Mouse (Mus musculus) MEL (cell line): Measurements from ENCODE around the gene Spata7. TPM values are rescaled to one million over a fixed set of nuclear protein-coding genes. Genes with fewer than 3 reads are reported as not detected.

ENCODE experiments used
- DNase-seq: peaks from one replicate; pipeline ENCODE4 v3.0.0; 2011; ENCODE audit warnings: low read depth, low spot score
- H3K27ac ChIP-seq: 2 replicates; pipeline ENCODE4 v1.5.1; 2012; ENCODE audit warnings: low read depth, mild to moderate bottlenecking, control low read depth, low read length, moderate library complexity; ENCODE audit not compliant: control insufficient read depth
- H3K27me3 ChIP-seq, 2 experiments: fragments of 150-350 bp in 1 of 2; sonication (generic) in 1 of 2; 2 replicates each; pipeline ENCODE4 v1.6.1; 2012; ENCODE audit warnings: low read length in 2 of 2, mild to moderate bottlenecking in 2 of 2, improper control_type of control experiment in 1 of 2, moderate library complexity in 1 of 2; ENCODE audit not compliant: insufficient read depth in 2 of 2, control insufficient read depth in 1 of 2
- H3K36me3 ChIP-seq, 2 experiments: 2 replicates each; pipeline ENCODE4 v1.6.1; 2012 to 2014; ENCODE audit warnings: low read length in 2 of 2, improper control_type of control experiment in 1 of 2, inconsistent platforms in 1 of 2, mild to moderate bottlenecking in 1 of 2; ENCODE audit not compliant: insufficient read depth in 2 of 2, control insufficient read depth in 1 of 2
- H3K4me1 ChIP-seq, 2 experiments: fragments of 150-350 bp in 1 of 2; sonication (generic) in 1 of 2; 2 replicates each; pipeline ENCODE4 v1.6.1; 2012; ENCODE audit warnings: low read length in 2 of 2, improper control_type of control experiment in 1 of 2, mild to moderate bottlenecking in 1 of 2; ENCODE audit not compliant: insufficient read depth in 2 of 2, control insufficient read depth in 1 of 2
- H3K4me3 ChIP-seq, 2 experiments: fragments of 150-350 bp in 1 of 2; sonication (generic) in 1 of 2; 2 replicates each; pipeline ENCODE4 v1.5.1; 2012; ENCODE audit warnings: low read depth in 2 of 2, low read length in 2 of 2, mild to moderate bottlenecking in 2 of 2, moderate library complexity in 2 of 2, control low read depth in 1 of 2, improper control_type of control experiment in 1 of 2; ENCODE audit not compliant: control insufficient read depth in 1 of 2, insufficient read depth in 1 of 2
- H3K79me2 ChIP-seq: 2 replicates; pipeline ENCODE4 v1.6.1; 2012; ENCODE audit warnings: mild to moderate bottlenecking, low read length, moderate library complexity; ENCODE audit not compliant: control insufficient read depth, poor library complexity, insufficient read depth
- H3K9ac ChIP-seq: 2 replicates; pipeline ENCODE4 v1.6.1; 2012; ENCODE audit warnings: low read depth, mild to moderate bottlenecking, control low read depth, low read length, moderate library complexity; ENCODE audit not compliant: control insufficient read depth, poor library complexity, severe bottlenecking
- H3K9me3 ChIP-seq: fragments of 150-350 bp; sonication (generic); replicated peaks from 2 replicates; pipeline ENCODE4 v1.6.1; 2012; ENCODE audit warnings: mild to moderate bottlenecking, low read length, improper control_type of control experiment, moderate library complexity; ENCODE audit not compliant: insufficient read depth
- CHD2 ChIP-seq: IDR thresholded peaks from 2 replicates; pipeline ENCODE4 v1.6.1; 2011; ENCODE audit warnings: low read length, improper control_type of control experiment
- CTCF ChIP-seq, 3 experiments: IDR thresholded peaks in 2 of 3; conservative IDR thresholded peaks in 1 of 3; 2 replicates each; pipeline ENCODE4 v1.5.1; 2011 to 2012; ENCODE audit warnings: low read length in 3 of 3, low read depth in 2 of 3, mild to moderate bottlenecking in 2 of 3, improper control_type of control experiment in 1 of 3, inconsistent platforms in 1 of 3, mixed read lengths in 1 of 3, moderate library complexity in 1 of 3; ENCODE audit not compliant: control insufficient read depth in 1 of 3, insufficient read depth in 1 of 3, poor library complexity in 1 of 3, severe bottlenecking in 1 of 3
- E2F4 ChIP-seq: IDR thresholded peaks from 2 replicates; pipeline ENCODE4 v1.6.1; 2011; ENCODE audit warnings: low read depth, low read length, improper control_type of control experiment, borderline replicate concordance
- ELF1 ChIP-seq: IDR thresholded peaks from 2 replicates; pipeline ENCODE4 v1.6.1; 2014; ENCODE audit warnings: low read depth, mild to moderate bottlenecking, inconsistent platforms, low read length, improper control_type of control experiment, moderate library complexity
- EP300 ChIP-seq, 2 experiments: IDR thresholded peaks; 2 replicates each; pipeline ENCODE4 v1.6.1; 2011; ENCODE audit warnings: improper control_type of control experiment in 2 of 2, low read length in 2 of 2, low read depth in 1 of 2, mild to moderate bottlenecking in 1 of 2
- GABPA ChIP-seq: IDR thresholded peaks from 2 replicates; pipeline ENCODE4 v1.6.1; 2012; ENCODE audit warnings: low read depth, mild to moderate bottlenecking, inconsistent platforms, low read length, improper control_type of control experiment, moderate library complexity
- GATA1 ChIP-seq: IDR thresholded peaks from 2 replicates; pipeline ENCODE4 v1.6.1; 2011; ENCODE audit warnings: low read depth, low read length, improper control_type of control experiment
- HCFC1 ChIP-seq: IDR thresholded peaks from 2 replicates; pipeline ENCODE4 v1.6.1; 2012; ENCODE audit warnings: low read depth, mild to moderate bottlenecking, inconsistent platforms, low read length, improper control_type of control experiment, moderate library complexity
- JUND ChIP-seq: IDR thresholded peaks from 2 replicates; pipeline ENCODE4 v1.6.1; 2011; ENCODE audit warnings: low read depth, mild to moderate bottlenecking, improper control_type of control experiment, low read length
- MAFK ChIP-seq: IDR thresholded peaks from 2 replicates; pipeline ENCODE4 v1.6.1; 2011; ENCODE audit warnings: low read depth, mild to moderate bottlenecking, low read length, improper control_type of control experiment, borderline replicate concordance
- MAX ChIP-seq: IDR thresholded peaks from 2 replicates; pipeline ENCODE4 v1.6.1; 2011; ENCODE audit warnings: low read length, improper control_type of control experiment
- MAZ ChIP-seq: IDR thresholded peaks from 2 replicates; pipeline ENCODE4 v1.6.1; 2012; ENCODE audit warnings: low read depth, mild to moderate bottlenecking, inconsistent platforms, low read length, improper control_type of control experiment
- MEF2A ChIP-seq: IDR thresholded peaks from 2 replicates; pipeline ENCODE4 v1.6.1; 2014; ENCODE audit warnings: low read depth, mild to moderate bottlenecking, inconsistent platforms, low read length, improper control_type of control experiment; ENCODE audit not compliant: poor library complexity, insufficient replicate concordance, severe bottlenecking; ENCODE audit errors: extremely low read depth
- MXI1 ChIP-seq: IDR thresholded peaks from 2 replicates; pipeline ENCODE4 v1.6.1; 2011; ENCODE audit warnings: mild to moderate bottlenecking, low read depth, low read length, improper control_type of control experiment
- MYB ChIP-seq: IDR thresholded peaks from 2 replicates; pipeline ENCODE4 v1.6.1; 2011; ENCODE audit warnings: mild to moderate bottlenecking, low read depth, low read length, improper control_type of control experiment
- MYC ChIP-seq: IDR thresholded peaks from 2 replicates; pipeline ENCODE4 v1.6.1; 2011; ENCODE audit warnings: low read depth, mild to moderate bottlenecking, low read length, improper control_type of control experiment, moderate library complexity
- POLR2AphosphoS2 ChIP-seq: IDR thresholded peaks from 2 replicates; pipeline ENCODE4 v1.6.1; 2011; ENCODE audit warnings: low read length, improper control_type of control experiment
- RAD21 ChIP-seq: IDR thresholded peaks from 2 replicates; pipeline ENCODE4 v1.6.1; 2011; ENCODE audit warnings: mild to moderate bottlenecking, low read depth, low read length, improper control_type of control experiment
- RCOR1 ChIP-seq: IDR thresholded peaks from 2 replicates; pipeline ENCODE4 v1.6.1; 2012; ENCODE audit warnings: low read depth, mild to moderate bottlenecking, inconsistent platforms, low read length, improper control_type of control experiment
- SMC3 ChIP-seq: IDR thresholded peaks from 2 replicates; pipeline ENCODE4 v1.6.1; 2011; ENCODE audit warnings: low read depth, low read length, improper control_type of control experiment
- TBP ChIP-seq: IDR thresholded peaks from 2 replicates; pipeline ENCODE4 v1.8.0; 2011; ENCODE audit warnings: low read depth, low read length, improper control_type of control experiment
- UBTF ChIP-seq: IDR thresholded peaks from 2 replicates; pipeline ENCODE4 v1.6.1; 2012; ENCODE audit warnings: low read depth, mild to moderate bottlenecking, inconsistent platforms, low read length, improper control_type of control experiment, moderate library complexity, borderline replicate concordance; ENCODE audit not compliant: insufficient read depth
- ZC3H11A ChIP-seq: IDR thresholded peaks from 2 replicates; pipeline ENCODE4 v1.6.1; 2012; ENCODE audit warnings: low read depth, mild to moderate bottlenecking, inconsistent platforms, low read length, improper control_type of control experiment
- ZKSCAN1 ChIP-seq: IDR thresholded peaks from 2 replicates; pipeline ENCODE4 v1.6.1; 2012; ENCODE audit warnings: low read depth, mild to moderate bottlenecking, inconsistent platforms, low read length, improper control_type of control experiment, moderate library complexity
- polyA plus RNA-seq, 2 experiments: library from polyadenylated mRNA; stranded (reverse) in 1 of 2; unstranded in 1 of 2; fragments of >175 nt in 1 of 2; fragments of >200 nt in 1 of 2; gene quantifications; 2 replicates each; pipeline versions ENCODE4 v1.2.1 to v1.2.4; 2012; ENCODE audit warnings: low replicate concordance in 2 of 2, low read depth in 1 of 2; ENCODE audit not compliant: insufficient read length in 2 of 2, insufficient read depth in 1 of 2, missing spikeins in 1 of 2
- total RNA-seq: library from RNA; depleted of rRNA; stranded (reverse); fragments of 300-350 nt; gene quantifications from 2 replicates; pipeline ENCODE4 v1.2.3, GENCODE M21; 2012

The Spata7 gene
- total and polyA plus RNA-seq, 3 experiments: 4.0 to 5.5 TPM; not detected in 1

GRCm38 (mm10) chr12:98628260-98628970, 458 bp downstream of the Spata7 start:
- Histone ChIP-seq H3K79me2 (peaks cover 1% of the 10 kb centered on the region; the same call in 1 of the 2 replicates), H3K36me3 (peaks cover 0 to 4% of the 10 kb centered on the region in 2 experiments; a peak in 2 of 4 replicates), H3K9me3 (no peaks in the 10 kb centered on the region), H3K4me3 (peak overlapping the region; percentile 72 to 100), H3K4me1 (no peaks in the 10 kb centered on the region; a peak in 1 of 4 replicates), H3K27ac (no peak overlapping the region), H3K9ac (peak overlapping the region; percentile 56), H3K27me3 (no peaks in the 10 kb centered on the region)
- no peak for DNase-seq
- no peak for TF ChIP-seq JUND
- TF ChIP-seq MAZ: no peak
- TF ChIP-seq MXI1: peak; percentile 2; the same call in 1 of the 2 replicates
- no peak for TF ChIP-seq SMC3

GRCm38 (mm10) chr12:98644852-98645251, 16.9 kb downstream of the Spata7 start:
- Histone ChIP-seq H3K36me3 (no peaks in the 10 kb centered on the region), H3K79me2 (no peaks in the 10 kb centered on the region), H3K9me3 (no peaks in the 10 kb centered on the region), H3K27me3 (no peaks in the 10 kb centered on the region), H3K27ac (no peak overlapping the region), H3K4me1 (no peaks in the 10 kb centered on the region), H3K9ac (no peak overlapping the region), H3K4me3 (no peak overlapping the region)
- peak; percentile 54 for DNase-seq
- TF ChIP-seq CTCF (IDR thresholded peaks at IDR 0.05 in 2 of 3, conservative IDR thresholded peaks at IDR 0.05 in 1 of 3; ENCODE audit: control insufficient read depth in 1 of 3, insufficient read depth in 1 of 3, low read depth in 2 of 3, low read length in 3 of 3, poor library complexity in 1 of 3, severe bottlenecking in 1 of 3): peak; percentile 15 to 39 (median 38); a peak in 3 of 6 replicates
- peak; percentile 34 for TF ChIP-seq RAD21
- no peak for TF ChIP-seq MYC
- no peak for TF ChIP-seq ELF1

DNA sequence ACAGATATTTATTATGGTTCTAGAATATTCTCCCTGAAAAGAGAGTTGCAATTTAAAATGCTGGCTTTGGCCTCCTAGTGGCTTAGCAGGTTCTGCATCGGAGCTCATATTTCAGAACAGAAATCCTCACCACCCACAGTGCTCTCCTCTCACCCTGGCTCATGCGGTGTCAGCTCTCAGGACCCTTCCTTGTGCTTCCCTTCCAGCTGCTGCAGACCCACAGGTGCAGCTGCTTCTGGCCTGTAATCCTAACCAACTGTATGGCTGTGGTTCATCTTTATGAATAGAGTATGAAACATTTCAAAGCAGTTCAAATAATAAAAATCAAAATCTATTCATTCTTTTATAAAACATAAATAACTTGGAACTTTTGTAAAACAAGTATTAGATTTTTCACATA, 28.9 kb downstream of the Spata7 start:
- Histone ChIP-seq H3K4me1 (no peaks in the 10 kb centered on the region), H3K9me3 (no peaks in the 10 kb centered on the region), H3K36me3 (no peaks in the 10 kb centered on the region), H3K27me3 (no peaks in the 10 kb centered on the region), H3K9ac (no peak overlapping the region), H3K27ac (no peak overlapping the region), H3K4me3 (no peak overlapping the region), H3K79me2 (no peaks in the 10 kb centered on the region)
- DNase-seq: no peak
- TF ChIP-seq ZC3H11A (no peak), GATA1 (no peak), MAFK (no peak), ELF1 (no peak), MYB (no peak), MAZ (no peak), EP300 (IDR thresholded peaks at IDR 0.05; ENCODE audit: low read depth in 1 of 2, low read length in 2 of 2) (no peak), GABPA (no peak), MAX (no peak), UBTF (no peak), POLR2AphosphoS2 (no peak), TBP (no peak), ZKSCAN1 (no peak), MEF2A (no peak), CHD2 (no peak), HCFC1 (no peak), E2F4 (no peak), RAD21 (no peak), RCOR1 (no peak)
